Mouse (Mus musculus) neural tube, embryonic 13.5 days (tissue): ENCODE results near the gene Rgr. TPM values are rescaled to one million over a fixed set of nuclear protein-coding genes. Genes with fewer than 3 reads are reported as not detected.

ENCODE experiments used
- ATAC-seq: fragments of 200-750 bp; cut with Nextera tagmentation; 2 replicates; pipeline ENCODE4 v1.8.0; 2017; ENCODE audit warnings: low read depth, mild to moderate bottlenecking, moderate TSS enrichment, moderate library complexity
- H3K27ac ChIP-seq: fragments of 300-500 bp; sonication (generic); replicated peaks from 2 replicates; pipeline ENCODE4 v1.5.1; 2015; ENCODE audit warnings: moderate library complexity, mild to moderate bottlenecking, inconsistent platforms
- H3K27me3 ChIP-seq: fragments of 300-500 bp; sonication (generic); 2 replicates; pipeline ENCODE4 v1.6.1; 2015; ENCODE audit warnings: mild to moderate bottlenecking, inconsistent platforms
- H3K36me3 ChIP-seq: fragments of 300-500 bp; sonication (generic); 2 replicates; pipeline ENCODE4 v1.6.1; 2015; ENCODE audit warnings: mild to moderate bottlenecking, inconsistent platforms
- H3K4me1 ChIP-seq: fragments of 300-500 bp; sonication (generic); replicated peaks from 2 replicates; pipeline ENCODE4 v1.6.1; 2015; ENCODE audit warnings: inconsistent platforms
- H3K4me2 ChIP-seq: fragments of 300-500 bp; sonication (generic); 2 replicates; pipeline ENCODE4 v1.6.1; 2015; ENCODE audit warnings: inconsistent platforms, mild to moderate bottlenecking, moderate library complexity
- H3K4me3 ChIP-seq: fragments of 300-500 bp; sonication (generic); 2 replicates; pipeline ENCODE4 v1.5.1; 2015; ENCODE audit warnings: mild to moderate bottlenecking, inconsistent platforms
- H3K9ac ChIP-seq: fragments of 300-500 bp; sonication (generic); 2 replicates; pipeline ENCODE4 v1.6.1; 2015; ENCODE audit warnings: moderate library complexity, mild to moderate bottlenecking, inconsistent platforms
- H3K9me3 ChIP-seq: fragments of 300-500 bp; sonication (generic); 2 replicates; pipeline ENCODE4 v1.6.1; 2016; ENCODE audit warnings: inconsistent platforms
- WGBS: fragments of 180-500 bp; shearing (Covaris S2); methylation state at CpG from one replicate; pipeline ENCODE4 v1.1.7; 2015; 5-methylcytosine and 5-hydroxymethylcytosine counted together
- polyA plus RNA-seq: library from polyadenylated mRNA; unstranded; fragments of >200 nt; fragmentation: Nextera tagmentation; extraction: Ambion mirVana; gene quantifications from 2 replicates; pipeline ENCODE4 v1.2.1, GENCODE M21; 2015

The Rgr gene
- polyA plus RNA-seq, 1 experiment from 2014 or later = not detected

DNA sequence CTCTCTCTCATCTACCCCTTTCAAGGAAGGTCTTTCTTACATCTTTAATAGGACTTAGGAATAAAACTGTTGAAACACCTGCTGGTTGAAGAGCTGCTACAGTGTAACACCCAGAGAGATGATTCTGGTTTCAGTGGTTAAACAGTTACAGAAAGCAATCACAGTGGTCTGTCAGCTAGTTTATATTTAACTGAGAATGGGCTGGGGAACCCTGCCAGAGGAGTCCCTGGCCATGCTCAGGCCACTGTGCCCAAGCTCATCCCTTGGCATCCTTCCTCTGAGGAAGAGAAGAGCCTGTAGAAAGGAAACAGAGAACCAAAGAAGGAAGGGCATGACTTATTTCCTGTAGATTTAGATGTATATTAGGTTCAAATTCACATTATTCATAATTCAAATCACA, 59.0 kb downstream of the Rgr start:
- Histone ChIP-seq H3K4me1 (no peaks in the 10 kb centered on the region), H3K36me3 (no peaks in the 10 kb centered on the region), H3K4me2 (no peak overlapping the region), H3K4me3 (no peak overlapping the region), H3K9me3 (no peaks in the 10 kb centered on the region), H3K9ac (no peak overlapping the region), H3K27me3 (no peaks in the 10 kb centered on the region), H3K27ac (no peak overlapping the region)
- ATAC-seq = no peak

DNA sequence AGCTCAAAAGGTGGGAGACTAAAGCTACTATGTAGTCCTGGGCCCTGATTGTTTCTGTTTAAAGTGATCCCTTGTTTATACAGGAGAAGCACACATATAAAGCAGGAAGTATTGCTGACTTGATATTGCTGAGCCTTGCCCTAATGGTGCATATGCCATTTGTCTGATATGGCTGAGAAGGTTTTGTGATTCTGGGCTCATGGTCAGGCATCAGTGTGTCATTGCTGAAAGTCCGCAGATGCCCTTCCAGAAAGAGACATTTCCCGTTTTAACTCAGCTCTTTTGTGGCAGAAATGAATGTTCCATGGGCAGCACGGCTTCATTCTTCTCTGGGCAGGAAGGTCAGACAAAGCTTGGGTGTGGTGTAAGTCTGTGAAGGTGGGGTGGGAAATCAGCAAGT, 63.1 kb downstream of the Rgr start:
- ATAC-seq = no peak
- WGBS = 86% methylated on average over 3 of the region's 3 CpGs
- Histone ChIP-seq H3K4me2 (no peak overlapping the region), H3K27ac (no peak overlapping the region), H3K4me3 (no peak overlapping the region), H3K9me3 (no peaks in the 10 kb centered on the region), H3K9ac (no peak overlapping the region), H3K36me3 (no peaks in the 10 kb centered on the region), H3K27me3 (no peaks in the 10 kb centered on the region), H3K4me1 (no peaks in the 10 kb centered on the region)

Other genes with a start within 250 kb of the Rgr start
- 99.8 and 100 TPM in 2 replicates for gene Ccser2, start 80.2 kb downstream of the Rgr start, polyA plus RNA-seq
- gene Lrit1, start 5.9 kb upstream of the Rgr start, polyA plus RNA-seq = not detected in 2 replicates
- not detected in 2 replicates for gene Lrit2, start 19.0 kb upstream of the Rgr start, polyA plus RNA-seq
- 5.0 and 5.5 TPM in 2 replicates for gene Cdhr1, start 49.4 kb upstream of the Rgr start, polyA plus RNA-seq
- 0.36 TPM in 1 of 2 replicates, not detected in the other for gene 2610528A11Rik, start 65.1 kb upstream of the Rgr start, polyA plus RNA-seq
- 202 and 208 TPM in 2 replicates for gene Ghitm, start 86.3 kb upstream of the Rgr start, polyA plus RNA-seq